Mouse (Mus musculus) spleen, adult 2 months (tissue): ENCODE results near the gene Ttyh1. TPM values are rescaled to one million over a fixed set of nuclear protein-coding genes. Genes with fewer than 3 reads are reported as not detected.
A peak's percentile ranks its signal among the peaks of the same experiment; 100 is the strongest.

Source experiments
- DNase-seq, 2 experiments: peaks; one replicate each; pipeline versions ENCODE4 v3.0.0 to v3.0.0-alpha.2; 2012 to 2021; ENCODE audit warnings: low spot score in 2 of 2, low read depth in 1 of 2
- H3K27ac ChIP-seq: fragments of 200-500 bp; 2 replicates; pipeline ENCODE4 v1.5.1; 2012; ENCODE audit warnings: low read length, inconsistent platforms; ENCODE audit not compliant: insufficient read depth
- H3K27me3 ChIP-seq: fragments of 200-500 bp; 2 replicates; pipeline ENCODE4 v1.6.1; 2012; ENCODE audit warnings: mild to moderate bottlenecking, moderate library complexity, low read length, inconsistent platforms; ENCODE audit not compliant: control insufficient read depth, insufficient read depth
- H3K36me3 ChIP-seq: fragments of 200-500 bp; 2 replicates; pipeline ENCODE4 v1.6.1; 2012; ENCODE audit warnings: mild to moderate bottlenecking, low read length, inconsistent platforms; ENCODE audit not compliant: control insufficient read depth, insufficient read depth
- H3K4me1 ChIP-seq: fragments of 200-500 bp; 2 replicates; pipeline ENCODE4 v1.6.1; 2011; ENCODE audit warnings: inconsistent platforms; ENCODE audit not compliant: control insufficient read depth, insufficient read depth, insufficient read length
- H3K4me3 ChIP-seq: fragments of 200-500 bp; 2 replicates; pipeline ENCODE4 v1.5.1; 2011; ENCODE audit warnings: mild to moderate bottlenecking, inconsistent platforms; ENCODE audit not compliant: insufficient read depth, insufficient read length; ENCODE audit errors: extremely low read depth
- CTCF ChIP-seq: fragments of 200-500 bp; IDR thresholded peaks from 2 replicates; pipeline ENCODE4 v1.5.1; 2011; ENCODE audit warnings: mild to moderate bottlenecking, inconsistent platforms; ENCODE audit not compliant: insufficient read depth, insufficient read length, insufficient replicate concordance; ENCODE audit errors: extremely low read depth
- POLR2A ChIP-seq: fragments of 200-500 bp; IDR thresholded peaks from 2 replicates; pipeline ENCODE4 v1.6.1; 2011; ENCODE audit warnings: low read depth, low read length, inconsistent platforms
- WGBS: fragments of 180-500 bp; shearing (Covaris S2); methylation state at CpG from one replicate; pipeline ENCODE4 v1.1.7; 2018; 5-methylcytosine and 5-hydroxymethylcytosine counted together
- polyA plus RNA-seq: library from polyadenylated mRNA; depleted of rRNA; stranded (reverse); fragments of >200 nt; gene quantifications from 2 replicates; pipeline ENCODE4 v1.2.3, GENCODE M21; 2012; rRNA removed

The Ttyh1 gene
- polyA plus RNA-seq, 1 experiment: 5.2 TPM

DNA sequence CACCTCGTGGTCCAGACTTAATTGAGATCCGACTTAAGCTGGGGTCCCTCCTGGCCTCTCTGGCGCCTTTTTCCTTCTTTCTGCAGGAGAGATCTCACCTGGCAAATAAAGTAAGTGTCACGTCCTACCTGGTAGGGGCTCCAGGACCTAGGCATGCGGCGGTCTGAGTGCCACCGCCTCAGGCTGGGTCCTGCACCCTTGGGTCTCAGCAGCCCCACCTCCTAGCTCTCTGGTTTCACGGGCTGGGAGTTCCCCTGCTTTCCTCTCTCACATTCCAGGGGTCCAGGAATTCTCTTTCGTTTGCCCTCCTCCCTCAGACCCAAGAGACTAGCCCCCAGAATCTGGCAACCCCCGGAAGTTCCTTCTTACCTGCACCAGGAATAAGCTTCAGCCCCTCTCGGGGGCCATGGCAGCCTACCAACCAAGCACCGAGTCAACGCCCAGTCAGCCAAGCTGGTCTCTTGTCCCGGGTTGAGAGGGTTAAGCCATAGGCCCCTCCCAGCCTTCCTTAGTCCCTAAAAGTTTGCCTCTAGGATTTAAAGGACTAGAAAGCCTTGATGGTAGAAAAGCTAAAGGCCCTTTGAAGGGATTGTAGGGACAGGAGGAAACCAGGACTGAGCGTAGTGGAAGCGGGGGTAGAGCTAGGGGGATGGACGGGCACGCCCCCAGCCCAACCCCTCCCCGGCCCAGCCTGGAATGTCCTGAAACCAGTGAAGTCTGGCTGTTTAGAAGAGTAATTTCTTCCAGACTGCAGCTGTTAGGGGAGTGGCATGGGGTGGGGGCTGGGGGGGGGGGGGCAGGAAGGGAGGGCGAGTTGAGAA is 45.1 kb downstream of the Ttyh1 start, which contains the start of gene Cdc42ep5:
TSS of gene Cdc42ep5 (minus strand) at position 771 of the 821 bp plus-strand sequence.
- Histone ChIP-seq H3K36me3 (no peaks in the 10 kb centered on the region), H3K27me3 (peaks cover 1% of the 10 kb centered on the region; the same call in 1 of the 2 replicates), H3K27ac (peak within 1 kb of the TSS; percentile 20; the same call in 1 of the 2 replicates), H3K4me1 (no peaks in the 10 kb centered on the region), H3K4me3 (peak within 1 kb of the TSS; percentile 20)
- no peak for DNase-seq
- 6% methylated on average over 20 of the region's 20 CpGs for WGBS
- TF ChIP-seq POLR2A: no peak
- TF ChIP-seq CTCF: no peak

DNA sequence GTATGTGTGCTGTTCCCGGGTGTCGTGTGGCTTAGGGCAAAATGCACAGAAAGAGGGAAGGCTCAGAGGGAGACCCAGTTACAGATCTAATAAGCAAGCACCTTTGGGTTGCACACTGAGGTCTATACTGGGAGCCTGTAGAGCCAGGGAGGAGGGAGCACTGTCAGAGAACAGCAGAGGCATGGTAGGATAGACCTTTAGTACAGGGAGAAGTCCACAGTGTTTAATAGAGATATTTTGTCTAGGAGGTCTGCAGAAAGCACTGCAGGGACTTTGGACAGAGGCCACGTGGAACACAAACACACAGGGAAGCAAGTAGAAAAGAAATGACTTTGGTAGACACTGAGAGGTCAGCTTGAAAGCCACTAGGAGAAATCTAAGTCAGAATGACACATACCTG is 46.1 kb downstream of the Ttyh1 start:
- no peak overlapping the region for H3K27ac ChIP-seq
- H3K36me3 ChIP-seq: no peaks in the 10 kb centered on the region
- H3K4me1 ChIP-seq: no peaks in the 10 kb centered on the region
- no peak for TF ChIP-seq CTCF
- no peak for TF ChIP-seq POLR2A
- no peak overlapping the region for H3K4me3 ChIP-seq
- DNase-seq: no peak
- H3K27me3 ChIP-seq: peaks cover 1% of the 10 kb centered on the region; the same call in 1 of the 2 replicates
- 30% methylated on average over 3 of the region's 3 CpGs for WGBS

DNA sequence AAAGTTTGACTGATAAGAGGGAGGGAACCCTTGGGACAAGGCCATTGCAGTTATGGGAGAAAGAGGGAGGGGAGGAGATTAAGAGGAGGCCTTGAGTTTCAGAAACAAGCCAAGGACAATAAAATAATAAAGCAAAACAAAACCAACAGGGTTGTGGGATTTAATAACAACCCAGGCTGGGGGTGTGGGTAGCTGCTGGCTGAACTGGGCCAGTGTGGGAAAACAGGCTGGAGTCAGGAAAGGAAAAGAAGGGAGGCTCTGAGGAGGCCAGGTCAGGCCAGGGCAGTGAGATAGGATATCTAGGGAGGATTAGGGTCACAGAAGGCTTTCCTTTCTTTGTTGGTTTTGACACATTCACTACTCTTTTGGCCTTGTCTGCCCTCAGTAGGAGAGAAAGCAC is 47.9 kb downstream of the Ttyh1 start:
- no peak for DNase-seq
- Histone ChIP-seq H3K36me3 (no peaks in the 10 kb centered on the region), H3K27ac (no peak overlapping the region), H3K4me3 (no peak overlapping the region), H3K4me1 (no peaks in the 10 kb centered on the region), H3K27me3 (peaks cover 1% of the 10 kb centered on the region; the same call in 1 of the 2 replicates)
- TF ChIP-seq POLR2A (no peak), CTCF (no peak)

DNA sequence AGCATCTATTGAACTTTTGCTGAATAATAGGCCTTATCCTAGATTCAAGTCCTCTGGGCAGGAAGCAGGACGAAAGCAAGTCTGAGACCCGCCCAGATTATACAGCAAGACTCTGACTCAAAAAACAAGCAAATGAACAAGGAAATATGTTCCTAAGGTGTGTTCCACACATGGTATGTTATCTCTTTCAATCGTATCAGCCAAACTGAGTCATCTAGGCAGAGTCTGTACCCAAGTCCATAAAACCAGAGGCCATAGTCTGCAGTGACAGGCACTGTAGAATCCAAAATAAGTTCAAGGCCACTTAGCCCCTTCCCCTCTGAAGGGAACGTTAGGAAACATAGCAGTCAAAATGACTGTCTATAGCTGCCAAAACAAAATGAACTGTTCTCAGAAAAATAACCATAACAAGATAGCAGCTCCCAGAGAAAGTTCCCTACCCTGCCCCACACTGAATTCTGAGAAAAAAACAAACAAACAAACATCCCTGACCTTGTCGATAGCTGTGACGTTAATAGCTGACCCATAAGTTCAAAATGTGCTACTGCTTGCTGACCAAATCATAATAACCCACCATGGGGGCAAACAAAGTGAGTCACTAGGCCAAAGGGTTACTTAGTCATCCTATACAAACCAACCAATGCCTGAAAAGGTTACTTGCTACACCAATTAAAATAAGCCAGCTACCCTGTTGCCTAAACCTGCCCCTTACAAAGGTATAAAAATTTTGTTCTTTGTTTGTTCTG is 51.2 kb downstream of the Ttyh1 start:
- no peaks in the 10 kb centered on the region for H3K36me3 ChIP-seq
- no peak for DNase-seq
- no peak overlapping the region for H3K4me3 ChIP-seq
- H3K27me3 ChIP-seq: no peaks in the 10 kb centered on the region; the same call in 1 of the 2 replicates
- 80% methylated on average over 6 of the region's 6 CpGs for WGBS
- H3K27ac ChIP-seq: no peak overlapping the region
- TF ChIP-seq CTCF (no peak), POLR2A (no peak)
- no peaks in the 10 kb centered on the region for H3K4me1 ChIP-seq

DNA sequence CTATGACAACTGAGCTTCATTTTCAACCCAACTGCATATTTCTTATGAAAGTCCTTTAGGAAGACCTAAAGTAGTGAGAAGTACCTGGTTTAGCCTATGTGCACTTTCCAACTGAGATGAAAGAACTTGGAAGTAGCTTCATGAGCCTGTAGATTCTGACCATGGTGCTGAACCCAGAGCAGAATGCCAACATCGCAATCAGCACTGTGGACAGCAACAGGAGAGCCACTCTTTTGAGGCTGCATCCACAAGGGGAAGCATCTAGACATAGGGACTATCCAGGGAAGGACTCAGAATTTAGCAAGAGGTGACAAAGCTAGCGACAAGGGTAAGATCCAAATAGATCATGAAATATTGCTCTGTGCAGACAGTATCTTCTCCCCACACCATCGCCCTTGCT is 59.2 kb downstream of the Ttyh1 start:
- H3K36me3 ChIP-seq: no peaks in the 10 kb centered on the region
- no peak for DNase-seq
- 46% methylated on average over 3 of the region's 3 CpGs for WGBS
- no peak overlapping the region for H3K27ac ChIP-seq
- TF ChIP-seq POLR2A: no peak
- TF ChIP-seq CTCF: no peak
- H3K4me3 ChIP-seq: no peak overlapping the region
- no peaks in the 10 kb centered on the region for H3K27me3 ChIP-seq
- no peaks in the 10 kb centered on the region for H3K4me1 ChIP-seq

Other genes starting within 250 kb of the Ttyh1 start
- 7.0 and 18.4 TPM in 2 replicates for gene Gm14548, start 221.3 kb upstream of the Ttyh1 start, polyA plus RNA-seq
- gene Lilra6, start 203.9 kb upstream of the Ttyh1 start, polyA plus RNA-seq: 7.3 and 9.0 TPM in 2 replicates
- gene Lair1, start 56.2 kb upstream of the Ttyh1 start, polyA plus RNA-seq: 26.3 and 34.1 TPM in 2 replicates
- 420 and 586 TPM in 2 replicates for gene Leng8, start 17.6 kb downstream of the Ttyh1 start, polyA plus RNA-seq
- gene Leng9, start 31.0 kb downstream of the Ttyh1 start, polyA plus RNA-seq: 9.9 and 13.7 TPM in 2 replicates
- gene Cdc42ep5, start 45.5 kb downstream of the Ttyh1 start, polyA plus RNA-seq: 13.2 and 19.2 TPM in 2 replicates
- gene Lilra5, start 118.3 kb downstream of the Ttyh1 start, polyA plus RNA-seq: 0.52 and 1.5 TPM in 2 replicates
- gene Ncr1, start 218.3 kb downstream of the Ttyh1 start, polyA plus RNA-seq: 5.0 and 5.7 TPM in 2 replicates